Comparison of ENCODE assay signal across 1 mouse cellular context in the genomic region with DNA sequence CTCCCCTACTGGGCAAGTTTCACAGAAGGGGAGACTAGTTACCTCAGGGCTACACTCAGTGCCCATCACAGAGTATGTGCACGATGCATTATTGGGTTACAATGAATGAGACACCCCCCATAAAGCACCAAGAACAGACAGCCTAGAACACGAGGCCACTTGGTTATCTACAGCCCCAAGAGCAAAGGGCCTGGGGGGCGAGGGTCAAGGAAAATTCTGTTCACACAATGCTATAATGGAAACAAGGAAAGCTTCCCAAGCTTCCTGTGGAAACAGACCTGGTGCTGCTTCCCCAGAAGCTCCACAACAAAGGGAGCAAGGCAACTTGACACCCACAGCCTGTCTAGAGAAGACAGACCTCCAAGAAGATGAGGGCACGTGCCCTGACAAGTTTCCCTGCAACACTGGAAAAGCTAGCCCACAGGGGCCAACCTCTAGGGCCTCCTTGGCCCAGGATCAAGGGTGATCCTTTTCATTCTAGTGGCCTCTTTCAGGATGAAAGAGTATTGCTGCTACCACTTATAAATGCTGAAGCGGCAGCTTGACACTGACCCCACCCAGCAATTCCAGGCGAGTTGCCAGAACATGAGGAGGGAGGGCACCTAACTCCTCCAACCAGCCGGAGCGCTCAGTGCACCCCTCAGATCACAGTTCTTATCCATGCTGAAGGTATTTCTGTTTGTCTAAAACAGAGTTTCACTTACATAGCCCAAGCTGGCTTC.
TF ChIP-seq lines count a peak whose summit lies in the region.

No protein-coding gene starts in this region.

TF ChIP-seq in MEL, 35 proteins besides CTCF, POLR2A, EP300 and RAD21:
- TF ChIP-seq MAFK (IDR thresholded peaks at IDR 0.05; ENCODE audit: borderline replicate concordance, low read depth, low read length) (no peak), CHD1 (IDR thresholded peaks at IDR 0.05; ENCODE audit: low read depth, low read length) (no peak), E2F4 (IDR thresholded peaks at IDR 0.05; ENCODE audit: borderline replicate concordance, low read depth, low read length) (no peak), RCOR1 (IDR thresholded peaks at IDR 0.05; ENCODE audit: low read depth, low read length) (peak; percentile 39; the same call in 1 of the 2 replicates), USF1 (IDR thresholded peaks at IDR 0.05; ENCODE audit: low read depth, low read length) (peak; percentile 23; the same call in 1 of the 2 replicates), NELFE (IDR thresholded peaks at IDR 0.05; ENCODE audit: low read depth, low read length) (no peak), BHLHE40 (IDR thresholded peaks at IDR 0.05; ENCODE audit: borderline replicate concordance, low read depth, low read length) (0 out of 2 replicates have a peak, but pooled peaks have one; percentile 22), TAL1 (IDR thresholded peaks at IDR 0.05; ENCODE audit: low read length) (peak; percentile 39), MAZ (IDR thresholded peaks at IDR 0.05; ENCODE audit: low read depth, low read length) (peak; percentile 93; the same call in 1 of the 2 replicates), GATA1 (IDR thresholded peaks at IDR 0.05; ENCODE audit: low read depth, low read length) (no peak), ELF1 (IDR thresholded peaks at IDR 0.05; ENCODE audit: low read depth, low read length) (no peak), TCF12 (IDR thresholded peaks at IDR 0.05; ENCODE audit: low read depth, low read length) (no peak), ZNF384 (IDR thresholded peaks at IDR 0.05; ENCODE audit: low read depth, low read length) (no peak), JUND (IDR thresholded peaks at IDR 0.05; ENCODE audit: low read depth, low read length) (no peak), NRF1 (IDR thresholded peaks at IDR 0.05; ENCODE audit: insufficient read depth, low read depth, low read length, poor library complexity, severe bottlenecking) (no peak), GABPA (IDR thresholded peaks at IDR 0.05; ENCODE audit: low read depth, low read length) (no peak), ZKSCAN1 (IDR thresholded peaks at IDR 0.05; ENCODE audit: low read depth, low read length) (no peak), ZC3H11A (IDR thresholded peaks at IDR 0.05; ENCODE audit: low read depth, low read length) (no peak), POLR2AphosphoS2 (IDR thresholded peaks at IDR 0.05; ENCODE audit: low read length) (no peak), POLR2AphosphoS5 (IDR thresholded peaks at IDR 0.05; ENCODE audit: borderline replicate concordance, low read depth, low read length) (no peak), KAT2A (conservative IDR thresholded peaks at IDR 0.05; ENCODE audit: low read depth, low read length) (no peak), MAX (IDR thresholded peaks at IDR 0.05; ENCODE audit: low read length) (no peak), HCFC1 (IDR thresholded peaks at IDR 0.05; ENCODE audit: low read depth, low read length) (no peak), MEF2A (IDR thresholded peaks at IDR 0.05; ENCODE audit: extremely low read depth, insufficient replicate concordance, low read depth, low read length, poor library complexity, severe bottlenecking) (no peak), MXI1 (IDR thresholded peaks at IDR 0.05; ENCODE audit: low read depth, low read length) (peak; percentile 61; the same call in 1 of the 2 replicates), MYB (IDR thresholded peaks at IDR 0.05; ENCODE audit: low read depth, low read length) (no peak), SIN3A (IDR thresholded peaks at IDR 0.05; ENCODE audit: low read length) (peak; percentile 59), USF2 (IDR thresholded peaks at IDR 0.05; ENCODE audit: borderline replicate concordance in 1 of 2, insufficient read depth in 1 of 2, low read depth in 1 of 2, low read length in 2 of 2) (no peak), MYC (IDR thresholded peaks at IDR 0.05; ENCODE audit: low read depth, low read length) (no peak), CHD2 (IDR thresholded peaks at IDR 0.05; ENCODE audit: low read length) (no peak), ETS1 (IDR thresholded peaks at IDR 0.05; ENCODE audit: low read depth, low read length) (peak; percentile 64), TBP (IDR thresholded peaks at IDR 0.05; ENCODE audit: low read depth, low read length) (peak; percentile 33; the same call in 1 of the 2 replicates), ZMIZ1 (IDR thresholded peaks at IDR 0.05; ENCODE audit: low read depth, low read length) (no peak), UBTF (IDR thresholded peaks at IDR 0.05; ENCODE audit: borderline replicate concordance, insufficient read depth, low read depth, low read length) (no peak), SMC3 (IDR thresholded peaks at IDR 0.05; ENCODE audit: low read depth, low read length) (no peak)
